In genomic region chr2:29075331-29076070, GRCm38 (mm10) we compare ENCODE assay signal across 22 mouse cellular contexts. TPM values are rescaled to one million over a fixed set of nuclear protein-coding genes. Genes with fewer than 3 reads are reported as not detected.
DNase-seq lines count a peak whose midpoint lies in the region; ATAC-seq and TF ChIP-seq lines count a peak whose summit lies in the region.
"Had no signal": no experiment of that assay in that cellular context is flagged by ENCODE, and none has a peak within 500 bp of the region (broad histone marks: within the 10 kb centered on the region; RNA-seq: fewer than 3 reads in every experiment).

No protein-coding gene starts in this region.

- no peaks in the 10 kb centered on the region for H3K27me3 ChIP-seq in heart, embryonic 12.5 days (replicated peaks)
- H3K27me3 ChIP-seq in heart, adult 2 months (ENCODE audit: control insufficient read depth, insufficient read depth, low read length) = no peaks in the 10 kb centered on the region
- no peaks in the 10 kb centered on the region for H3K27me3 ChIP-seq in heart, embryonic 16.5 days (ENCODE audit: control insufficient read depth, insufficient read depth, low read length)
- no peaks in the 10 kb centered on the region for H3K27me3 ChIP-seq in forebrain, embryonic 10.5 days (ENCODE audit: poor library complexity, severe bottlenecking)
- H3K27me3 ChIP-seq: CH12.LX; embryonic facial prominence, embryonic 12.5 days; forebrain, embryonic 12.5 days; kidney, embryonic 15.5 days; Patski had no signal

- no peak overlapping the region for H3K4me3 ChIP-seq in heart, embryonic 12.5 days
- H3K4me3 ChIP-seq in heart, adult 2 months = no peak overlapping the region
- no peak overlapping the region for H3K4me3 ChIP-seq in heart, embryonic 16.5 days (ENCODE audit: low read length)
- no peak overlapping the region for H3K4me3 ChIP-seq in forebrain, embryonic 10.5 days
- H3K4me3 ChIP-seq: embryonic facial prominence, embryonic 12.5 days; forebrain, embryonic 12.5 days; hindbrain, embryonic 10.5 days; kidney, embryonic 15.5 days had no signal

- DNase-seq in heart, adult 2 months = no peak
- no peak for DNase-seq in heart, postnatal 14 days
- peak; percentile 84 for DNase-seq in ES-CJ7 (ENCODE audit: low read depth, low spot score)
- DNase-seq in yolk sac, embryonic 10.5 days (ENCODE audit: low spot score) = peak; percentile 36
- no peak for DNase-seq in forebrain, embryonic 10.5 days (ENCODE audit: extremely low spot score, low spot score)
- DNase-seq: adrenal gland, adult 8-10 months; cerebellum, adult 11-12 months; cerebellum, adult 9-10 months; cerebellum, postnatal 25 days; gastrocnemius, postnatal 10 days; kidney, adult 2 months had no signal

- H3K36me3 ChIP-seq in heart, embryonic 12.5 days = peaks cover 85% of the 10 kb centered on the region
- no peaks in the 10 kb centered on the region for H3K36me3 ChIP-seq in heart, adult 2 months (ENCODE audit: control insufficient read depth, insufficient read depth, low read length)
- H3K36me3 ChIP-seq in heart, embryonic 16.5 days (ENCODE audit: control insufficient read depth, insufficient read depth) = peaks cover 71% of the 10 kb centered on the region
- peaks cover 96% of the 10 kb centered on the region for H3K36me3 ChIP-seq in forebrain, embryonic 10.5 days (replicated peaks)

- TF ChIP-seq EP300 in heart, adult 2 months (IDR thresholded peaks at IDR 0.05; ENCODE audit: insufficient read depth, low read depth, low read length) = no peak

- H3K4me1 ChIP-seq in heart, embryonic 12.5 days (replicated peaks) = peaks cover 8% of the 10 kb centered on the region; the same call in 1 of the 2 replicates
- no peaks in the 10 kb centered on the region for H3K4me1 ChIP-seq in heart, adult 2 months (ENCODE audit: control insufficient read depth, insufficient read depth, low read length)
- no peaks in the 10 kb centered on the region for H3K4me1 ChIP-seq in heart, embryonic 16.5 days (ENCODE audit: control insufficient read depth, insufficient read depth, low read length)
- no peaks in the 10 kb centered on the region for H3K4me1 ChIP-seq in forebrain, embryonic 10.5 days
- H3K4me1 ChIP-seq: embryonic facial prominence, embryonic 12.5 days; forebrain, embryonic 12.5 days; hindbrain, embryonic 10.5 days; kidney, embryonic 15.5 days had no signal

- intact Hi-C loops in heart, adult 2 months (cut with DNase I) = no loop called here
- intact Hi-C loops in heart, postnatal 14 days (cut with DNase I) = no loop called here

- H3K9me3 ChIP-seq in heart, embryonic 12.5 days (replicated peaks) = no peaks in the 10 kb centered on the region
- H3K9me3 ChIP-seq in heart, embryonic 16.5 days (replicated peaks; ENCODE audit: control insufficient read depth, low read length) = no peaks in the 10 kb centered on the region
- H3K9me3 ChIP-seq in forebrain, embryonic 10.5 days = no peaks in the 10 kb centered on the region
- H3K9me3 ChIP-seq: embryonic facial prominence, embryonic 12.5 days; forebrain, embryonic 12.5 days; hindbrain, embryonic 10.5 days; kidney, embryonic 15.5 days had no signal

- no peaks in the 10 kb centered on the region for H3K79me2 ChIP-seq in heart, adult 2 months (replicated peaks; ENCODE audit: control insufficient read depth, insufficient read depth, low read length)

- WGBS in heart, embryonic 12.5 days = 73% methylated on average over 11 of the region's 11 CpGs
- 68% methylated on average over 11 of the region's 11 CpGs for WGBS in heart, adult 2 months
- WGBS in heart, embryonic 16.5 days = 74% methylated on average over 11 of the region's 11 CpGs
- 91% methylated on average over 11 of the region's 11 CpGs for WGBS in forebrain, embryonic 10.5 days

- no peak overlapping the region for H3K4me2 ChIP-seq in heart, embryonic 12.5 days
- no peak overlapping the region for H3K4me2 ChIP-seq in heart, embryonic 16.5 days (ENCODE audit: low read depth, low read length)
- H3K4me2 ChIP-seq: embryonic facial prominence, embryonic 12.5 days; forebrain, embryonic 12.5 days; hindbrain, embryonic 14.5 days; kidney, embryonic 15.5 days had no signal

- peak overlapping the region; percentile 56 for H3K27ac ChIP-seq in heart, embryonic 12.5 days (ENCODE audit: poor library complexity, severe bottlenecking)
- H3K27ac ChIP-seq in heart, adult 2 months = no peak overlapping the region
- H3K27ac ChIP-seq in heart, embryonic 16.5 days (ENCODE audit: low read length) = peak overlapping the region; percentile 37; the same call in 1 of the 2 replicates
- no peak overlapping the region for H3K27ac ChIP-seq in forebrain, embryonic 10.5 days
- H3K27ac ChIP-seq: embryonic facial prominence, embryonic 12.5 days; forebrain, embryonic 12.5 days; hindbrain, embryonic 10.5 days; hindbrain, embryonic 14.5 days; kidney, embryonic 15.5 days had no signal

- no peak for TF ChIP-seq CTCF in heart, adult 2 months (IDR thresholded peaks at IDR 0.05)

- H3K9ac ChIP-seq in heart, embryonic 12.5 days = no peak overlapping the region
- H3K9ac ChIP-seq in heart, adult 2 months (ENCODE audit: low read depth, low read length) = no peak overlapping the region
- no peak overlapping the region for H3K9ac ChIP-seq in heart, embryonic 16.5 days (ENCODE audit: low read length)
- H3K9ac ChIP-seq: embryonic facial prominence, embryonic 12.5 days; forebrain, embryonic 12.5 days; hindbrain, embryonic 14.5 days; kidney, embryonic 15.5 days had no signal

- no peak; the same call in 1 of the 2 replicates for ATAC-seq in heart, embryonic 12.5 days (ENCODE audit: insufficient number of reproducible peaks, low FRiP score)
- no peak for ATAC-seq in heart, embryonic 16.5 days (replicated peaks; ENCODE audit: extremely low read depth, insufficient read depth, low FRiP score)
- ATAC-seq: forebrain, embryonic 16.5 days; intestine, embryonic 16.5 days; Patski had no signal

- TF ChIP-seq POLR2A in heart, adult 2 months (IDR thresholded peaks at IDR 0.05; ENCODE audit: insufficient read depth, low read depth, low read length) = no peak

RNA-seq across cellular contexts. Expression of gene Ttf1, which starts 15.4 kb away (rescaled TPM):
- polyA plus RNA-seq in heart, embryonic 12.5 days (2016; fragmentation: Nextera tagmentation; extraction: Ambion mirVana) = 7.2 and 7.4 TPM in 2 replicates
- total RNA-seq in heart, adult 2 months (2021) = 1 to 10 TPM; 6.1 to 7.0 TPM
- 3.2 and 7.7 TPM in 2 replicates for polyA plus RNA-seq in heart, adult 2 months (2012; rRNA removed)
- 6.9 and 7.1 TPM in 2 replicates for polyA plus RNA-seq in heart, embryonic 16.5 days (2015; fragmentation: Nextera tagmentation; extraction: Ambion mirVana)
- total RNA-seq in heart, postnatal 14 days (2021) = 1 to 10 TPM; 6.2 to 6.6 TPM
- 11.4 and 13.6 TPM in 2 replicates for polyA plus RNA-seq in forebrain, embryonic 10.5 days (2016; fragmentation: Nextera tagmentation; extraction: Ambion mirVana)

RNA-seq across cellular contexts. Expression of gene Cfap77, which starts 20.6 kb away (rescaled TPM):
- 0.24 and 0.27 TPM in 2 replicates for polyA plus RNA-seq in heart, embryonic 12.5 days (2016; fragmentation: Nextera tagmentation; extraction: Ambion mirVana)
- not detected for total RNA-seq in heart, adult 2 months (2021)
- 0.39 TPM in 1 of 2 replicates, not detected in the other for polyA plus RNA-seq in heart, adult 2 months (2012; rRNA removed)
- polyA plus RNA-seq in heart, embryonic 16.5 days (2015; fragmentation: Nextera tagmentation; extraction: Ambion mirVana) = 0.18 and 0.29 TPM in 2 replicates
- total RNA-seq in heart, postnatal 14 days (2021) = under 1 TPM in 1 of 2 experiments, not detected in 1; 0.31 TPM
- polyA plus RNA-seq in forebrain, embryonic 10.5 days (2016; fragmentation: Nextera tagmentation; extraction: Ambion mirVana) = 0.67 and 0.74 TPM in 2 replicates
- total RNA-seq: gastrocnemius, postnatal 10 days had no signal

RNA-seq across cellular contexts. Expression of gene Setx, which starts 48.5 kb away (rescaled TPM):
- 12.0 and 12.1 TPM in 2 replicates for polyA plus RNA-seq in heart, embryonic 12.5 days (2016; fragmentation: Nextera tagmentation; extraction: Ambion mirVana)
- total RNA-seq in heart, adult 2 months (2021) = 10 to 100 TPM; 23.8 to 33.4 TPM
- 4.0 and 7.7 TPM in 2 replicates for polyA plus RNA-seq in heart, adult 2 months (2012; rRNA removed)
- 5.7 and 7.6 TPM in 2 replicates for polyA plus RNA-seq in heart, embryonic 16.5 days (2015; fragmentation: Nextera tagmentation; extraction: Ambion mirVana)
- 10 to 100 TPM; 36.9 to 41.9 TPM for total RNA-seq in heart, postnatal 14 days (2021)
- polyA plus RNA-seq in forebrain, embryonic 10.5 days (2016; fragmentation: Nextera tagmentation; extraction: Ambion mirVana) = 12.7 and 13.8 TPM in 2 replicates

Comparison
In these comparisons a context has a peak if more than half of its experiments do, and no peak if none do; other contexts are left out.
1. H3K27ac ChIP-seq: peak in heart, embryonic 12.5 days (single experiment) and heart, embryonic 16.5 days (single experiment); none in heart, adult 2 months (single experiment) and forebrain, embryonic 10.5 days (single experiment).
2. DNase-seq: peak in ES-CJ7 (single experiment) and yolk sac, embryonic 10.5 days (single experiment); none in heart, adult 2 months (0 of 2), heart, postnatal 14 days (0 of 2) and forebrain, embryonic 10.5 days (single experiment).